Mouse (Mus musculus) cerebellum, adult 2 months (tissue): ENCODE measurements around the gene Recql5.

Experiments
- CTCF ChIP-seq: fragments of 200-500 bp; IDR thresholded peaks from 2 replicates; pipeline ENCODE4 v1.5.1; 2011; ENCODE audit warnings: low read depth, mild to moderate bottlenecking, control low read depth, low read length, moderate library complexity, borderline replicate concordance; ENCODE audit not compliant: insufficient read depth
- POLR2A ChIP-seq: fragments of 200-500 bp; IDR thresholded peaks from 2 replicates; pipeline ENCODE4 v1.6.1; 2011; ENCODE audit warnings: low read length, control low read depth, borderline replicate concordance; ENCODE audit not compliant: insufficient read depth

DNA sequence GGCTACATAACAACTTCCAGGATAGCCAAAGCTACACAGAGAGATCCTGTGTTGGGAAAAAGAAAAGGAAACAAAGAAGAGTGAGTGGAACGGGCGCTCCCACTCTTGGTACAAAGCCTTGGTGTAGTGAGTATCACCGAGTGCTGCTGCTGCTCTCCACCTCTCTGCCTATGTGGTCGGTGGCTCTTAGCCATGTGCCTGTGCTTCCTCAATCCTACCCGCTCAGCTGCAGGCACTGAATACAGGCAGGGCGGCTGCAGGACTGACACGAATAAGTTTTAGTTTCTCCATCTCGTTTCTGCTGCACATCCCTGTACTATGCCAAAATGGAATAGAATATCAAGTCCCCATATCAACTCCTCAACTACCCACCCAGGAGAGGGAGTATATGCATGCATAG is 4.2 kb downstream of the Recql5 start:
- TF ChIP-seq CTCF = no peak
- TF ChIP-seq POLR2A = no peak
